Mouse (Mus musculus): ENCODE measurements around the gene Pacs2.
A peak's percentile ranks its signal among the peaks of the same experiment; 100 is the strongest.

Pacs2 gene

GRCm38 (mm10) chr12:113012443-113012842 lies 1.9 kb upstream of the Pacs2 start:
- no peak for DNase-seq (ENCODE audit: extremely low spot score, low spot score)

GRCm38 (mm10) chr12:113013021-113013491 lies 1.3 kb upstream of the Pacs2 start:
- peak; percentile 34 for DNase-seq (ENCODE audit: extremely low spot score, low spot score)

- DNase-seq (ENCODE audit: extremely low spot score, low spot score): peak; percentile 65
These were observed 551 bp downstream of the Pacs2 start for GRCm38 (mm10) chr12:113014561-113015556.

- DNase-seq (ENCODE audit: extremely low spot score, low spot score): no peak
These were observed 1.6 kb downstream of the Pacs2 start for GRCm38 (mm10) chr12:113015956-113016355.

- no peak for DNase-seq (ENCODE audit: extremely low spot score, low spot score)
These were observed 2.7 kb downstream of the Pacs2 start for GRCm38 (mm10) chr12:113016976-113017375.

GRCm38 (mm10) chr12:113017429-113017984 lies 3.2 kb downstream of the Pacs2 start:
- no peak for DNase-seq (ENCODE audit: extremely low spot score, low spot score)

GRCm38 (mm10) chr12:113018763-113019162 lies 4.5 kb downstream of the Pacs2 start:
- DNase-seq (ENCODE audit: extremely low spot score, low spot score): no peak

GRCm38 (mm10) chr12:113021488-113021887 lies 7.2 kb downstream of the Pacs2 start:
- DNase-seq (ENCODE audit: extremely low spot score, low spot score): no peak

GRCm38 (mm10) chr12:113023082-113023481 lies 8.8 kb downstream of the Pacs2 start:
- DNase-seq (ENCODE audit: extremely low spot score, low spot score): no peak

GRCm38 (mm10) chr12:113026557-113026956 lies 12.2 kb downstream of the Pacs2 start:
- DNase-seq (ENCODE audit: extremely low spot score, low spot score): no peak

- DNase-seq (ENCODE audit: extremely low spot score, low spot score): no peak
These were observed 13.2 kb downstream of the Pacs2 start for GRCm38 (mm10) chr12:113027495-113027894.

- DNase-seq (ENCODE audit: extremely low spot score, low spot score): no peak
These were observed 13.8 kb downstream of the Pacs2 start for GRCm38 (mm10) chr12:113028067-113028466.

GRCm38 (mm10) chr12:113028898-113029297 lies 14.6 kb downstream of the Pacs2 start:
- no peak for DNase-seq (ENCODE audit: extremely low spot score, low spot score)

GRCm38 (mm10) chr12:113030046-113030445 lies 15.7 kb downstream of the Pacs2 start:
- no peak for DNase-seq (ENCODE audit: extremely low spot score, low spot score)

- DNase-seq (ENCODE audit: extremely low spot score, low spot score): no peak
These were observed 16.7 kb downstream of the Pacs2 start for GRCm38 (mm10) chr12:113030993-113031392.

- DNase-seq (ENCODE audit: extremely low spot score, low spot score): no peak
These were observed 17.1 kb downstream of the Pacs2 start for GRCm38 (mm10) chr12:113031441-113031840.

- DNase-seq (ENCODE audit: extremely low spot score, low spot score): no peak
These were observed 18.3 kb downstream of the Pacs2 start for GRCm38 (mm10) chr12:113032296-113033250.

GRCm38 (mm10) chr12:113035093-113035492 lies 20.8 kb downstream of the Pacs2 start:
- no peak for DNase-seq (ENCODE audit: extremely low spot score, low spot score)

GRCm38 (mm10) chr12:113036996-113037395 lies 22.7 kb downstream of the Pacs2 start:
- DNase-seq (ENCODE audit: extremely low spot score, low spot score): no peak

- DNase-seq (ENCODE audit: extremely low spot score, low spot score): no peak
These were observed 24.1 kb downstream of the Pacs2 start for GRCm38 (mm10) chr12:113038414-113038813.

Measured in neural tube, embryonic 10.5 days (tissue).